Mouse (Mus musculus) neural tube, embryonic 11.5 days (tissue): ENCODE measurements around the gene Rsph3b. TPM values are rescaled to one million over a fixed set of nuclear protein-coding genes. Genes with fewer than 3 reads are reported as not detected.
"Not testable (repeated sequence)": the region's sequence is repeated elsewhere in the genome, so short reads cannot be mapped to it uniquely, and the experiment has no call there.

Experiments used
- ATAC-seq: fragments of 200-750 bp; cut with Nextera tagmentation; 2 replicates; pipeline ENCODE4 v1.8.0; 2017; ENCODE audit warnings: moderate number of reproducible peaks, mild to moderate bottlenecking, moderate TSS enrichment, moderate library complexity; ENCODE audit not compliant: insufficient read depth, low FRiP score, low TSS enrichment
- DNase-seq: peaks from one replicate; pipeline ENCODE4 v3.0.0-alpha.2; 2015; ENCODE audit warnings: low spot score
- H3K27ac ChIP-seq: fragments of 300-500 bp; sonication (generic); 2 replicates; pipeline ENCODE4 v1.5.1; 2014; ENCODE audit warnings: low read depth, mild to moderate bottlenecking, low read length
- H3K27me3 ChIP-seq: fragments of 300-500 bp; sonication (generic); 2 replicates; pipeline ENCODE4 v1.6.1; 2014; ENCODE audit warnings: mild to moderate bottlenecking, low read length, mixed read lengths; ENCODE audit not compliant: control insufficient read depth, insufficient read depth
- H3K36me3 ChIP-seq: fragments of 300-500 bp; sonication (generic); 2 replicates; pipeline ENCODE4 v1.6.1; 2014; ENCODE audit warnings: mild to moderate bottlenecking, low read length, moderate library complexity, mixed read lengths; ENCODE audit not compliant: control insufficient read depth, insufficient read depth
- H3K4me1 ChIP-seq: fragments of 300-500 bp; sonication (generic); 2 replicates; pipeline ENCODE4 v1.6.1; 2014; ENCODE audit warnings: low read length, mixed read lengths; ENCODE audit not compliant: control insufficient read depth, insufficient read depth
- H3K4me2 ChIP-seq: fragments of 300-500 bp; sonication (generic); 2 replicates; pipeline ENCODE4 v1.6.1; 2014; ENCODE audit warnings: low read depth, mild to moderate bottlenecking, moderate library complexity
- H3K4me3 ChIP-seq: fragments of 300-500 bp; sonication (generic); 2 replicates; pipeline ENCODE4 v1.5.1; 2014; ENCODE audit warnings: low read depth, low read length
- H3K9ac ChIP-seq: fragments of 300-500 bp; sonication (generic); 2 replicates; pipeline ENCODE4 v1.6.1; 2014; ENCODE audit warnings: mild to moderate bottlenecking, low read length
- H3K9me3 ChIP-seq: fragments of 300-500 bp; sonication (generic); 2 replicates; pipeline ENCODE4 v1.6.1; 2016; ENCODE audit warnings: low read length; ENCODE audit not compliant: control insufficient read depth
- WGBS: fragments of 180-500 bp; shearing (Covaris S2); extraction: QIAGEN DNeasy Blood & Tissue Kit; methylation state at CpG from one replicate; pipeline ENCODE4 v1.1.7; 2014; 5-methylcytosine and 5-hydroxymethylcytosine counted together
- polyA plus RNA-seq: library from polyadenylated mRNA; unstranded; fragments of >200 nt; fragmentation: Nextera tagmentation; extraction: Ambion mirVana; gene quantifications from 2 replicates; pipeline ENCODE4 v1.2.1, GENCODE M21; 2014

Rsph3b gene
- polyA plus RNA-seq: 39.9 and 43.2 TPM in 2 replicates

GRCm38 (mm10) chr17:6947984-6948768, at the start of gene Rsph3b:
Gene Rsph3b, minus strand, starts transcription at chr17:6948682.
- H3K9ac ChIP-seq: peak within 1 kb of the TSS; percentile 48
- H3K27me3 ChIP-seq, H3K36me3 ChIP-seq, H3K4me1 ChIP-seq, H3K27ac ChIP-seq, H3K9me3 ChIP-seq: not testable (repeated sequence)
- H3K4me3 ChIP-seq: peak within 1 kb of the TSS; percentile 45
- ATAC-seq (peak; percentile 94), DNase-seq (peak; percentile 90)
- H3K4me2 ChIP-seq: peak within 1 kb of the TSS; percentile 66
- 3% methylated on average over 55 of the region's 73 CpGs for WGBS

- not testable (repeated sequence) for DNase-seq, H3K4me2 ChIP-seq, H3K36me3 ChIP-seq, H3K9ac ChIP-seq, H3K27me3 ChIP-seq, H3K27ac ChIP-seq, H3K4me3 ChIP-seq, H3K9me3 ChIP-seq, ATAC-seq, H3K4me1 ChIP-seq
- no CpG with 5 or more reads among the region's 7 CpGs for WGBS
Observed at GRCm38 (mm10) chr17:6997778-6998490, 49.5 kb upstream of the Rsph3b start.

GRCm38 (mm10) chr17:6996826-6997225, 48.3 kb upstream of the Rsph3b start:
- DNase-seq, H3K4me2 ChIP-seq, H3K9ac ChIP-seq, H3K4me1 ChIP-seq, H3K27me3 ChIP-seq, H3K36me3 ChIP-seq, H3K4me3 ChIP-seq, H3K27ac ChIP-seq, H3K9me3 ChIP-seq, ATAC-seq: not testable (repeated sequence)
- WGBS: 90% methylated on average over 8 of the region's 8 CpGs

- no CpG with 5 or more reads among the region's 6 CpGs for WGBS
Observed at GRCm38 (mm10) chr17:6995504-6995903, 47.0 kb upstream of the Rsph3b start.

GRCm38 (mm10) chr17:6986118-6986517, 37.6 kb upstream of the Rsph3b start:
- DNase-seq, H3K9ac ChIP-seq, H3K4me3 ChIP-seq, H3K9me3 ChIP-seq, H3K36me3 ChIP-seq, H3K4me1 ChIP-seq, ATAC-seq, H3K27ac ChIP-seq, H3K4me2 ChIP-seq, H3K27me3 ChIP-seq: not testable (repeated sequence)
- 97% methylated on average over 1 of the region's 1 CpGs for WGBS

More at GRCm38 (mm10) chr17:6995504-6995903, 47.0 kb upstream of the Rsph3b start:
- not testable (repeated sequence) for H3K9me3 ChIP-seq, H3K4me3 ChIP-seq, H3K4me1 ChIP-seq, H3K27ac ChIP-seq, DNase-seq, H3K36me3 ChIP-seq, H3K27me3 ChIP-seq, ATAC-seq, H3K9ac ChIP-seq, H3K4me2 ChIP-seq

- H3K4me2 ChIP-seq, H3K36me3 ChIP-seq, ATAC-seq, DNase-seq, H3K9ac ChIP-seq, H3K4me1 ChIP-seq, H3K4me3 ChIP-seq, H3K9me3 ChIP-seq, H3K27me3 ChIP-seq, H3K27ac ChIP-seq: not testable (repeated sequence)
- WGBS: 94% methylated on average over 5 of the region's 8 CpGs
Observed at GRCm38 (mm10) chr17:6980144-6980543, 31.7 kb upstream of the Rsph3b start.

- H3K27me3 ChIP-seq, H3K9ac ChIP-seq, H3K4me1 ChIP-seq, H3K27ac ChIP-seq, H3K9me3 ChIP-seq, H3K36me3 ChIP-seq, DNase-seq: not testable (repeated sequence)
- peak overlapping the region; percentile 41 for H3K4me3 ChIP-seq
- peak overlapping the region; percentile 44 for H3K4me2 ChIP-seq
- WGBS: 35% methylated on average over 5 of the region's 5 CpGs
- peak; percentile 10; the same call in 1 of the 2 replicates for ATAC-seq
Observed at GRCm38 (mm10) chr17:6979380-6979779, 30.9 kb upstream of the Rsph3b start.

- H3K4me1 ChIP-seq, H3K27me3 ChIP-seq, H3K27ac ChIP-seq, H3K36me3 ChIP-seq, H3K9me3 ChIP-seq: not testable (repeated sequence)
- DNase-seq (peak; percentile 47), ATAC-seq (peak; percentile 99)
- Histone ChIP-seq H3K9ac (peak within 1 kb of the TSS; percentile 55), H3K4me3 (peak within 1 kb of the TSS; percentile 41), H3K4me2 (peak within 1 kb of the TSS; percentile 44)
- WGBS: 0% methylated on average over 37 of the region's 68 CpGs
Observed at GRCm38 (mm10) chr17:6978287-6979248, 30.1 kb upstream of the Rsph3b start, which contains the start of gene Gm49721. Gene Gm49721, plus strand, starts transcription at chr17:6978904.
